Mouse (Mus musculus): ENCODE data around the gene Ugt2b36. TPM values are rescaled to one million over a fixed set of nuclear protein-coding genes. Genes with fewer than 3 reads are reported as not detected.
"Not testable (repeated sequence)": the region's sequence is repeated elsewhere in the genome, so short reads cannot be mapped to it uniquely, and the experiment has no call there.

Gene Ugt2b36
- 2.0 and 2.8 TPM in 2 replicates for polyA plus RNA-seq (2015; fragmentation: Nextera tagmentation; extraction: Ambion mirVana)

DNA sequence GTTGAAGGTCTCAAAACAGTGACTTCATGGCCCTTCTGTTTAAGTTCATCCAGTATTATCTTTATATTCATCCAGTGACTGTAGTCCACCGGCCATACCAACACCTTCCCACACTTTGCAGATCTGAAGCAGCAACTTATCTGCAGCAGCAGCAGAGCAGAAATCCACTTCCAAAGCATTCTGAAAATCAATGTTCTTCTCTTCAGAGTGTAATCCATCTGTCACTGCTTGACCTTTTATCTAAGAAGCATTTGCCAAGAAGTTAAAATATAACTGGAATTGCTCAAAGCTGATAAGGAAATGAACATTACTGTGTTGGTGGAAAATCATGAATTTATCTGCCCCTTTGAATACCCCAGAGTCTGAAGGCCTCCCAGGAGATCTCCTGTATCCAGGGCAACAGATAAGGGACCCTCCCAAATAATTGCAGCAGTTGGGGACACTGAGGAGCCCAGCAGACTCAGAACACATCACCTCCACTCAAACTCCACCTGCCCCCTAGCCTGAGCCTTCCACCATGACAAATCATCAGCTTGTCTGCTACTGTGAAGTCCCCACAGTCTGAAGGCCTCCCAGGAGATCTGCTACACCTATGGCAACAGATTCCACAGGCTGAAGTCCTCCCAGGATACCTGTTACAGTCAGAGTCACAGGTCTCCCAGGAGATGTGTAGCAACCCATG, at the start of gene Ugt2b36:
TSS of gene Ugt2b36 (minus strand) at position 210 of the 682 bp plus-strand sequence.
- no peaks in the 10 kb centered on the region for H3K36me3 ChIP-seq (ENCODE audit: control insufficient read depth, insufficient read depth, low read length)

GRCm38 (mm10) chr5:87140196-87140595, 47.8 kb upstream of the Ugt2b36 start, which contains the start of gene Ugt2b5:
TSS of gene Ugt2b5 (minus strand) at chr5:87140318.
- ATAC-seq (ENCODE audit: insufficient read depth, low FRiP score); H3K9me3 ChIP-seq (replicated peaks; ENCODE audit: control insufficient read depth, low read length); H3K4me1 ChIP-seq (ENCODE audit: control insufficient read depth, insufficient read depth, low read length); H3K4me2 ChIP-seq (ENCODE audit: low read depth, low read length); H3K36me3 ChIP-seq (ENCODE audit: control insufficient read depth, insufficient read depth, low read length); H3K4me3 ChIP-seq (replicated peaks; ENCODE audit: low read length); H3K9ac ChIP-seq (ENCODE audit: low read length); H3K27ac ChIP-seq (ENCODE audit: low read length); H3K27me3 ChIP-seq (ENCODE audit: control insufficient read depth, insufficient read depth, low read length): not testable (repeated sequence)
- 88% methylated on average over 1 of the region's 2 CpGs for WGBS

More for the DNA sequence above, at the start of gene Ugt2b36:
- WGBS: 48% methylated on average over 1 of the region's 1 CpGs
- H3K4me1 ChIP-seq (ENCODE audit: control insufficient read depth, insufficient read depth, low read length): no peaks in the 10 kb centered on the region
- H3K4me3 ChIP-seq (replicated peaks; ENCODE audit: low read length): no peak within 1 kb of the TSS
- H3K4me2 ChIP-seq (ENCODE audit: low read depth, low read length): no peak within 1 kb of the TSS
- H3K27ac ChIP-seq (ENCODE audit: low read length): no peak within 1 kb of the TSS
- H3K9me3 ChIP-seq (replicated peaks; ENCODE audit: control insufficient read depth, low read length): no peaks in the 10 kb centered on the region
- H3K27me3 ChIP-seq (ENCODE audit: control insufficient read depth, insufficient read depth, low read length): no peaks in the 10 kb centered on the region
- no peak within 1 kb of the TSS for H3K9ac ChIP-seq (ENCODE audit: low read length)
- peak; percentile 66 for ATAC-seq (ENCODE audit: insufficient read depth, low FRiP score)

- not testable (repeated sequence) for ATAC-seq (ENCODE audit: insufficient read depth, low FRiP score); H3K9ac ChIP-seq (ENCODE audit: low read length); H3K4me3 ChIP-seq (replicated peaks; ENCODE audit: low read length); H3K36me3 ChIP-seq (ENCODE audit: control insufficient read depth, insufficient read depth, low read length); H3K27ac ChIP-seq (ENCODE audit: low read length); H3K27me3 ChIP-seq (ENCODE audit: control insufficient read depth, insufficient read depth, low read length); H3K4me1 ChIP-seq (ENCODE audit: control insufficient read depth, insufficient read depth, low read length); H3K9me3 ChIP-seq (replicated peaks; ENCODE audit: control insufficient read depth, low read length); H3K4me2 ChIP-seq (ENCODE audit: low read depth, low read length)
- 44% methylated on average over 1 of the region's 1 CpGs for WGBS
These were observed 11.3 kb upstream of the Ugt2b36 start for GRCm38 (mm10) chr5:87103697-87104096.

DNA sequence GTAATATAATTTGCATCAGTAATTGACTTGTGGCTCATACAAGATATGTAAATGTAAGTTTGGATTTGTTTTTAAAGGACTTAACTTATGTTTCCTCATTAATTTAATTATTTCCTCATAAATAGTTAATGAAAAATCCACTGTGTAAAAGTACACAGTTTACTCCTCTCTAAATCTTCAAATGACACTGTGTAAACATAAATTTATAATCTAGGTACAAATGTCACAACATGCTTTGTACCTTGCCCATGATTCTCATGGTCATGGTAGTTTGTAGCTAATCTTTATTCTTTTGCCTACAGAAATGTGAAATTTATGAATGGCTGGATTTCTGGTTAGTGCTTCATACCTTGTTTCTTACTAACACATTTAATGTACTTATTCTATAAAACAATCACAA, 1.2 kb downstream of the Ugt2b36 start:
- H3K27ac ChIP-seq (ENCODE audit: low read length): no peak overlapping the region
- no peak overlapping the region for H3K4me3 ChIP-seq (replicated peaks; ENCODE audit: low read length)
- H3K4me1 ChIP-seq (ENCODE audit: control insufficient read depth, insufficient read depth, low read length): no peaks in the 10 kb centered on the region
- no peaks in the 10 kb centered on the region for H3K27me3 ChIP-seq (ENCODE audit: control insufficient read depth, insufficient read depth, low read length)
- ATAC-seq (ENCODE audit: insufficient read depth, low FRiP score): no peak
- no peak overlapping the region for H3K4me2 ChIP-seq (ENCODE audit: low read depth, low read length)
- no peak overlapping the region for H3K9ac ChIP-seq (ENCODE audit: low read length)
- H3K9me3 ChIP-seq (replicated peaks; ENCODE audit: control insufficient read depth, low read length): no peaks in the 10 kb centered on the region
- H3K36me3 ChIP-seq (ENCODE audit: control insufficient read depth, insufficient read depth, low read length): no peaks in the 10 kb centered on the region

DNA sequence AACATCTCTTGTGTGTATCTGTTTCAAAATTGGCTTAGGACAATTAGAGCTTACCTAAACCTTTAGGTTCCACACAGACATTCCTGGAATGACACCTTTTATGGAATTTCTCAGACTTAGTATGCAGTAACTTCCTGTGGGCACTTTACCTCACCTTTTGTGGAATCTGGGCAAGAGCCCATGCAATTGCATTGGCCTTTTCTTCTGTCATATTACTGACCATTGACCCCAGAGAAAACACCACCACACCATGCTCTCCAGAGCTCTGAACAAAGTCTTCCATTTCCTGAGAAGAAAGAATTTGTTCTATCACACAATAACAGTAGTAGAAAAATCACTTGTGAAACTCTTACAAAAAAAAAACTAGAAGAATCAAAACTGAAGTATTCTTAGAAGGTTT, 3.1 kb downstream of the Ugt2b36 start:
- no peaks in the 10 kb centered on the region for H3K27me3 ChIP-seq (ENCODE audit: control insufficient read depth, insufficient read depth, low read length)

GRCm38 (mm10) chr5:87086269-87086668, 6.1 kb downstream of the Ugt2b36 start:
- H3K4me2 ChIP-seq (ENCODE audit: low read depth, low read length): no peak overlapping the region

More for the DNA sequence above, 3.1 kb downstream of the Ugt2b36 start:
- ATAC-seq (ENCODE audit: insufficient read depth, low FRiP score): no peak
- Histone ChIP-seq H3K4me1 (ENCODE audit: control insufficient read depth, insufficient read depth, low read length) (no peaks in the 10 kb centered on the region), H3K27ac (ENCODE audit: low read length) (no peak overlapping the region), H3K36me3 (ENCODE audit: control insufficient read depth, insufficient read depth, low read length) (no peaks in the 10 kb centered on the region), H3K4me2 (ENCODE audit: low read depth, low read length) (no peak overlapping the region), H3K4me3 (replicated peaks; ENCODE audit: low read length) (no peak overlapping the region), H3K9me3 (replicated peaks; ENCODE audit: control insufficient read depth, low read length) (no peaks in the 10 kb centered on the region), H3K9ac (ENCODE audit: low read length) (no peak overlapping the region)

DNA sequence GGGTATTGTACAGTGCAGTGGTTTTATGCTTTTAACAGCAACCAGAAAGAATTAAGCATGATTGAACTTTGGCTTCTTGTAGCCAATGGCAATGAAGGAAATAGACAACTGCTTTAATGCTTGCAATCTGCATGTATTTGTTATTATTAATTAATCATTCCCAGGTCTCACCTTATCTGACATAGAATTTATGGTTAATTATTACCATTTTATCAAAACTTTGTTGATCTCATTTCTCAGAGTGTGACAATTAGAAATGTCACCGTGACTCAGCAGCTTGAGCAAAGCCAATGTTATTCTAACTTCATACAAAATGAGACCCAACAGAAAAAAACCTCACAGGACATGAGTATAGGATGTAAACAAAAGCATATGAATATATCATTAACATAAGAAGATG, 61.7 kb downstream of the Ugt2b36 start:
- Histone ChIP-seq H3K4me1 (ENCODE audit: control insufficient read depth, insufficient read depth, low read length) (no peaks in the 10 kb centered on the region), H3K9ac (ENCODE audit: low read length) (no peak overlapping the region), H3K4me2 (ENCODE audit: low read depth, low read length) (no peak overlapping the region), H3K36me3 (ENCODE audit: control insufficient read depth, insufficient read depth, low read length) (no peaks in the 10 kb centered on the region), H3K4me3 (replicated peaks; ENCODE audit: low read length) (no peak overlapping the region), H3K27me3 (ENCODE audit: control insufficient read depth, insufficient read depth, low read length) (no peaks in the 10 kb centered on the region), H3K27ac (ENCODE audit: low read length) (no peak overlapping the region), H3K9me3 (replicated peaks; ENCODE audit: control insufficient read depth, low read length) (no peaks in the 10 kb centered on the region)
- ATAC-seq (ENCODE audit: insufficient read depth, low FRiP score): no peak
- 60% methylated on average over 1 of the region's 1 CpGs for WGBS

More at GRCm38 (mm10) chr5:87086269-87086668, 6.1 kb downstream of the Ugt2b36 start:
- no peak for ATAC-seq (ENCODE audit: insufficient read depth, low FRiP score)
- WGBS: 60% methylated on average over 3 of the region's 3 CpGs
- H3K4me3 ChIP-seq (replicated peaks; ENCODE audit: low read length): no peak overlapping the region
- no peaks in the 10 kb centered on the region for H3K36me3 ChIP-seq (ENCODE audit: control insufficient read depth, insufficient read depth, low read length)
- no peaks in the 10 kb centered on the region for H3K4me1 ChIP-seq (ENCODE audit: control insufficient read depth, insufficient read depth, low read length)
- no peaks in the 10 kb centered on the region for H3K27me3 ChIP-seq (ENCODE audit: control insufficient read depth, insufficient read depth, low read length)
- H3K9me3 ChIP-seq (replicated peaks; ENCODE audit: control insufficient read depth, low read length): no peaks in the 10 kb centered on the region
- no peak overlapping the region for H3K27ac ChIP-seq (ENCODE audit: low read length)
- no peak overlapping the region for H3K9ac ChIP-seq (ENCODE audit: low read length)

DNA sequence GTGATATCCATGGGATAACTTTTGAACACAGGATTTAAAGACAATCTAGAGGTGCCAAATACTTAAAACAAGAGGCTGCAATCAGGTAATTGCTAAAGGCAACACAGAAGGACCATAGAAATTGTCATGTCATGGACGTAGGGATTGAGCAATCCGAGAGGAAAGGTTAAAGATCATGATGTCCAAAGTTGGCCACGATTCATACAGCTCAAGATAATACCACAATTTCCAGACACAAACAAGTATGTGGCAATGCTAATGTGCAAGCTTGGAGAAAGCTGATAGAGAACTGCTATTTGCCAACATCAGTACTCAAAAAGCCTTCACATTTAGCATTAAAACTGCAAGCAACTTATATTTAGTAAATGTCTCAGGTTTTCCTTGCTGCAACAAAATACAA, 65.0 kb downstream of the Ugt2b36 start:
- Histone ChIP-seq H3K4me1 (ENCODE audit: control insufficient read depth, insufficient read depth, low read length) (no peaks in the 10 kb centered on the region), H3K27me3 (ENCODE audit: control insufficient read depth, insufficient read depth, low read length) (no peaks in the 10 kb centered on the region), H3K9me3 (replicated peaks; ENCODE audit: control insufficient read depth, low read length) (no peaks in the 10 kb centered on the region), H3K36me3 (ENCODE audit: control insufficient read depth, insufficient read depth, low read length) (no peaks in the 10 kb centered on the region), H3K9ac (ENCODE audit: low read length) (no peak overlapping the region), H3K27ac (ENCODE audit: low read length) (no peak overlapping the region), H3K4me2 (ENCODE audit: low read depth, low read length) (no peak overlapping the region), H3K4me3 (replicated peaks; ENCODE audit: low read length) (no peak overlapping the region)
- 75% methylated on average over 3 of the region's 3 CpGs for WGBS
- ATAC-seq (ENCODE audit: insufficient read depth, low FRiP score): no peak
